Mouse (Mus musculus) liver, embryonic 16.5 days (tissue): ENCODE measurements at regions not wholly inside any gene's neighbourhood (a gene's known extent, or its start where the extent isn't known, plus 50 kb on each side); places are given as distances from the start of the nearest gene placed in this dataset.

Experiments used
- ATAC-seq: fragments of 200-750 bp; cut with Nextera tagmentation; 2 replicates; pipeline ENCODE4 v1.8.0; 2017; ENCODE audit warnings: low read depth, mild to moderate bottlenecking, moderate number of reproducible peaks, moderate library complexity
- H3K27ac ChIP-seq: fragments of 300-500 bp; sonication (generic); 2 replicates; pipeline ENCODE4 v1.5.1; 2014; ENCODE audit warnings: mild to moderate bottlenecking, low read length
- H3K27me3 ChIP-seq: fragments of 300-500 bp; sonication (generic); 2 replicates; pipeline ENCODE4 v1.6.1; 2014; ENCODE audit warnings: low read depth, low read length, mixed read lengths; ENCODE audit not compliant: control insufficient read depth, insufficient read depth
- H3K36me3 ChIP-seq: fragments of 300-500 bp; sonication (generic); 2 replicates; pipeline ENCODE4 v1.6.1; 2014; ENCODE audit warnings: mild to moderate bottlenecking; ENCODE audit not compliant: control insufficient read depth, insufficient read depth
- H3K4me1 ChIP-seq: fragments of 300-500 bp; sonication (generic); 2 replicates; pipeline ENCODE4 v1.6.1; 2014; ENCODE audit warnings: low read depth, low read length, mixed read lengths; ENCODE audit not compliant: control insufficient read depth
- H3K4me2 ChIP-seq: fragments of 300-500 bp; sonication (generic); 2 replicates; pipeline ENCODE4 v1.6.1; 2014; ENCODE audit warnings: low read depth, low read length, mixed read lengths
- H3K4me3 ChIP-seq: fragments of 300-500 bp; sonication (generic); 2 replicates; pipeline ENCODE4 v1.5.1; 2014; ENCODE audit warnings: low read depth, mild to moderate bottlenecking, low read length
- H3K9ac ChIP-seq: fragments of 300-500 bp; sonication (generic); 2 replicates; pipeline ENCODE4 v1.6.1; 2014; ENCODE audit warnings: low read depth, low read length
- H3K9me3 ChIP-seq: fragments of 300-500 bp; sonication (generic); replicated peaks from 2 replicates; pipeline ENCODE4 v1.6.1; 2016; ENCODE audit warnings: low read length; ENCODE audit not compliant: control insufficient read depth
- WGBS: fragments of 180-500 bp; shearing (Covaris S2); extraction: QIAGEN DNeasy Blood & Tissue Kit; methylation state at CpG from one replicate; pipeline ENCODE4 v1.1.7; 2014; ENCODE audit not compliant: insufficient replicate concordance; 5-methylcytosine and 5-hydroxymethylcytosine counted together

GRCm38 (mm10) chr7:95620079-95620478 is 551.0 kb upstream of the Tenm4 start:
- H3K9me3 ChIP-seq, result no peaks in the 10 kb centered on the region
- no peaks in the 10 kb centered on the region for H3K36me3 ChIP-seq
- no peaks in the 10 kb centered on the region for H3K27me3 ChIP-seq
- no peaks in the 10 kb centered on the region for H3K4me1 ChIP-seq
- no peak for ATAC-seq
- no peak overlapping the region for H3K4me2 ChIP-seq
- no peak overlapping the region for H3K27ac ChIP-seq
- no peak overlapping the region for H3K4me3 ChIP-seq
- H3K9ac ChIP-seq, result no peak overlapping the region

DNA sequence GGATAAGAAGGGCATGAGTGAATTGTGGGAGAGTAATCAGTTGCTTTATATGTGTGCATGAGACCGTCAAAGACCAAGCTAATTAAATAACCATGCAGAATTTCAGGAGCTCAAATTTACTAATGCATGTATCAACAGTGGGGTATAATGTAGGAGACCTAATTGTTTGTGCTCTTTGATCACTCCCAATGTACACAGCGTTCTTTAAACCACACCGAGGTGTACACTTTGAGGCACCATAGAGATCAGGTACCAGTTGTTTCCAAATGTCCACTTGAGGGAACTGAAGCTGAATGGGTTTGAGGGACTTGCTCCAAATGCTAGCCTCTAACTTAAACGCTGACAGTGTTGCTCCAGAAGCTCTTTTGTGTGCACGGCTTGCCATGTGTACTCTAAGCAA is 530.4 kb upstream of the Tenm4 start:
- 62% methylated on average over 5 of the region's 5 CpGs for whole genome bisulfite sequencing
- no peak overlapping the region for H3K4me2 ChIP-seq
- no peak overlapping the region for H3K27ac ChIP-seq
- H3K9ac ChIP-seq, result no peak overlapping the region
- H3K4me3 ChIP-seq, result no peak overlapping the region
- no peaks in the 10 kb centered on the region for H3K4me1 ChIP-seq
- no peak for ATAC-seq
- H3K9me3 ChIP-seq, result no peaks in the 10 kb centered on the region
- H3K36me3 ChIP-seq, result no peaks in the 10 kb centered on the region
- H3K27me3 ChIP-seq, result no peaks in the 10 kb centered on the region

DNA sequence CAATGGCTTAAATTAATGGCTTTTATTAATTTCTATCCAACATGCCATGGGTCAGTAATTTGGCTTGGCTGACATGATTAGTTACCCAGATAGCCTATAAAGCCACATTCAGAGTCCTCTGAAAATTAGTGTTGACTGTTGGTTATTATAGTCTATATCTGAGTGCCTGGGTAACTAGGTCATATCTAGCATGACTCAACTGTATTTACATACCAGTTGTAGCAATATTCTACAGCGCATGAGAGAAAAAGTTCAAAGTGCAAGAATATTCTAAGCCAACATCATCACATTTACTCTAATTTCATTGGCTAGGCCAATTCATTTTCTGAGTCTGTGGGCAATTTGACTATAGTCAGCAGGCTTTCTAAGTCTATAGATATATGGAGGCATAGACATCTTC is 496.7 kb upstream of the Tenm4 start:
- no peak for ATAC-seq
- H3K4me1 ChIP-seq, result no peaks in the 10 kb centered on the region
- no peak overlapping the region for H3K9ac ChIP-seq
- no peaks in the 10 kb centered on the region for H3K9me3 ChIP-seq
- H3K27ac ChIP-seq, result no peak overlapping the region
- no peak overlapping the region for H3K4me2 ChIP-seq
- WGBS, result 79% methylated on average over 1 of the region's 1 CpGs
- no peak overlapping the region for H3K4me3 ChIP-seq
- no peaks in the 10 kb centered on the region for H3K27me3 ChIP-seq
- no peaks in the 10 kb centered on the region for H3K36me3 ChIP-seq

- H3K9me3 ChIP-seq, result no peaks in the 10 kb centered on the region
- H3K4me3 ChIP-seq, result no peak overlapping the region
- ATAC-seq, result no peak
- H3K9ac ChIP-seq, result no peak overlapping the region
- H3K27ac ChIP-seq, result no peak overlapping the region
- H3K36me3 ChIP-seq, result no peaks in the 10 kb centered on the region
- H3K27me3 ChIP-seq, result no peaks in the 10 kb centered on the region
- 58% methylated on average over 3 of the region's 3 CpGs for WGBS
- H3K4me2 ChIP-seq, result no peak overlapping the region
- no peaks in the 10 kb centered on the region for H3K4me1 ChIP-seq
Measured at GRCm38 (mm10) chr7:95682521-95682920, 488.5 kb upstream of the Tenm4 start.

GRCm38 (mm10) chr7:95687733-95688132 is 483.3 kb upstream of the Tenm4 start:
- no peak overlapping the region for H3K9ac ChIP-seq
- H3K4me2 ChIP-seq, result no peak overlapping the region
- H3K9me3 ChIP-seq, result no peaks in the 10 kb centered on the region
- no peak for ATAC-seq
- H3K4me1 ChIP-seq, result no peaks in the 10 kb centered on the region
- no peaks in the 10 kb centered on the region for H3K27me3 ChIP-seq
- H3K36me3 ChIP-seq, result no peaks in the 10 kb centered on the region
- no peak overlapping the region for H3K4me3 ChIP-seq
- 57% methylated on average over 3 of the region's 3 CpGs for WGBS
- H3K27ac ChIP-seq, result no peak overlapping the region

DNA sequence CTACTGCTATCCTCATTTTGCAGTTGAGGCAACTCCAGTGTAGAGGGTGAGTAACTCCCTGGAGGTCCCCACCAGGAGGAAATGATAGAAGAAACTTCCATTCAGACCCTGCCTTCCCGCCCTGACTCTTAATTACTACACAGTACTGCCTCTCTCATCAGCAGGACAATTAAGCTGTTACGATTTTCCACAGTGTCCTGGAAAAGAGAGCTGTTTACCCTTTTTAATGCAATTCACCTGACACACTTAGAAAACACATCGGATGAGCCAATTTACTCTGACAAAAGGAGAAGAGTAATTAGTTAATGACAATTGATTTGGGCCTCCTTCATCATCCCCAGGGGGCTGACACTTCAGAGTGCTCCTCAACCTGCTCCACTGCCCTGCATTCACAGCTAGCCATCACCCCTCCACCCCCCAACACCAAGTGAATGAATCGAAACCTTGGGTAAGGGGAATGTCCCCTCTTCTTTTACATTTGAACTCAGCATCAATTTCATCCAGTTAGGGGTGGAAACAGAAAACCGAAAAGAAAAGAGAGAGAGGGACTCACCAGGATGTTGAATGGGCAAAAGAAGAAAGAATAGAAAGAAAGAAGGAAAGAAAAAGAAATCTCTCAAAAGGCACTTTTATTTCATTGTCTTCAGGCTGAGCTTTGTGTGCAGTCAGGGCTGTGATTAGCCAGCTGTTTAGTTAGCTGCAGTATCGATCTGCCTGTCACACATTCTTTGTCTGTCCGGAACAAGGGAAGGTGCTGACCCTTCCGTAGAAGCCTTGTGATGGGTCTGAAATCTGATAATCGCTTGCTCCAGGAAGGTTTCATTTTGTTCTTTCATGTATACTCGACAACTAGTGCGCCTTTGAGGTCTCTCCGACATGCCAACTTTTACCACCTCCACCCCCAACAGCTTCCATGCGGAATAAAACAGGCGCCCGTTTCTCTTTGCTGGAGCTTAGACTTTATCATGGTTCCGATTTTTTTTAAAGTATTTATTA is 482.6 kb upstream of the Tenm4 start:
- H3K36me3 ChIP-seq, result no peaks in the 10 kb centered on the region
- H3K4me3 ChIP-seq, result no peak overlapping the region
- H3K27me3 ChIP-seq, result no peaks in the 10 kb centered on the region
- no peak for ATAC-seq
- H3K4me1 ChIP-seq, result no peaks in the 10 kb centered on the region
- H3K4me2 ChIP-seq, result peak overlapping the region; percentile 6; the same call in 1 of the 2 replicates
- H3K27ac ChIP-seq, result no peak overlapping the region
- H3K9ac ChIP-seq, result no peak overlapping the region
- no peaks in the 10 kb centered on the region for H3K9me3 ChIP-seq
- 19% methylated on average over 16 of the region's 16 CpGs for WGBS

DNA sequence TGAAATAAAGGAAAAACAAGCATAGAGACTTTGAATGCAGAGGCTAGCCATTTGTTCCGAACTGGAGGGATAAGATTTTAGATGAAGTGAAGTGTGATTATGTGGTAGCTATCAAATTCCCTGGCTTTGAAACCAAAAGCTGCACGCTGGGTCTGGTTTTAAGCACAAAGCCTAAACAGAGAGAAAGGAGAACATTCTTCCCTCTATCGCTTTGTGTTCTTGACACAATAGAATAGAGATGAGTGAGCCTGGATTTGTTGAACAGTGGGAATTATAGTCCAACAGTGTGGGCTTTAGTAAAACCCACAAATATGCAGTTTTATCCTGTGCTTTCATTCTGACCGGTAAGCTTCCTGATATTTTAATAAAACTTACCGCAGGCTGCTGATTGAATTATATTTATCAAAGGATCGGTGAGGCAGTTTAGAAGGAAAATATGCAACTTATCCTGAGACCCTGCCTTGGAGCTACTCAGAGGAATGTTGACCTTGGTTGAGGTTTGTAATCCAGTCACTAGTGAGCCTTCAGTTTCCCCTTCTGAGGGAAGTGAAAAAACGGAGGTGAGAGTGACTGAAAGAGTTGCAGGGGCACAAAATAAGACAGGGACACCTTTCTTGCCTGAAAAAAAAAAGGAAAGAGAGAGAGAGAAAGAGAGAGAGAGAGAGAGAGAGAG is 481.7 kb upstream of the Tenm4 start:
- Histone ChIP-seq H3K4me1 (no peaks in the 10 kb centered on the region), H3K9ac (no peak overlapping the region), H3K4me3 (no peak overlapping the region), H3K27ac (no peak overlapping the region), H3K4me2 (no peak overlapping the region), H3K9me3 (no peaks in the 10 kb centered on the region), H3K36me3 (no peaks in the 10 kb centered on the region), H3K27me3 (no peaks in the 10 kb centered on the region)
- ATAC-seq, result no peak
- 39% methylated on average over 7 of the region's 7 CpGs for WGBS

DNA sequence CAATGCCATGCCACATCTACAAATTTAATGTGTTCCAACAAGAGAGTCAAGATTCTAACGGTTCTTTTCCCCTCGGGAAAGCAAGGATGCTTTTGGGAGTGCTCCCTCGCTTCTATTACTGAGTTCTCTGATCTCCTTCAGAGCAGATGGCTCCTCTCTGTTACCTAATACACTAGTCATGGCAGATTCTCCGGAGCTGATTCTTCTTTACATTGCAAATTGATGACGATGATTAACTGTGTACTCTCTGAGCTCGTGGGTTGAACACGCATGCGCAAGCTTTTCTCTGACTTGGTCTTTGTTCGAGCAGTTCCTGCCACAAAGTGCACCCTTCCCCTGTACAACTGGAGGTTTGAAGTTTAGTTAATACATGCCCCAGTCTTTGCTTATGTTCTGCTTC is 471.5 kb upstream of the Tenm4 start:
- Histone ChIP-seq H3K27me3 (no peaks in the 10 kb centered on the region), H3K9ac (no peak overlapping the region), H3K4me1 (no peaks in the 10 kb centered on the region), H3K4me2 (no peak overlapping the region), H3K36me3 (no peaks in the 10 kb centered on the region), H3K4me3 (no peak overlapping the region), H3K9me3 (no peaks in the 10 kb centered on the region), H3K27ac (no peak overlapping the region)
- WGBS, result 62% methylated on average over 9 of the region's 9 CpGs
- no peak for ATAC-seq

GRCm38 (mm10) chr7:95710088-95710487 is 461.0 kb upstream of the Tenm4 start:
- Histone ChIP-seq H3K36me3 (no peaks in the 10 kb centered on the region), H3K27ac (no peak overlapping the region), H3K9me3 (no peaks in the 10 kb centered on the region), H3K4me2 (no peak overlapping the region), H3K27me3 (no peaks in the 10 kb centered on the region), H3K4me1 (no peaks in the 10 kb centered on the region), H3K4me3 (no peak overlapping the region), H3K9ac (no peak overlapping the region)
- ATAC-seq, result no peak
- 48% methylated on average over 7 of the region's 7 CpGs for WGBS
